Mouse (Mus musculus): ENCODE data around the gene Chpf2. TPM values are rescaled to one million over a fixed set of nuclear protein-coding genes. Genes with fewer than 3 reads are reported as not detected.

The Chpf2 gene
- polyA plus RNA-seq, 1 experiment from 2014 or later, result 12.4 TPM

GRCm38 (mm10) chr5:24605980-24606665 lies 19.6 kb downstream of the Chpf2 start:
- ATAC-seq (ENCODE audit: low FRiP score, low TSS enrichment) (no peak), DNase-seq (peak; percentile 62)
- H3K9me3 ChIP-seq (ENCODE audit: control insufficient read depth, low read length), result no peaks in the 10 kb centered on the region
- peak overlapping the region; percentile 57 for H3K4me3 ChIP-seq (replicated peaks; ENCODE audit: low read depth, low read length)
- no peaks in the 10 kb centered on the region for H3K27me3 ChIP-seq (ENCODE audit: control insufficient read depth, insufficient read depth, low read length)
- no peaks in the 10 kb centered on the region for H3K36me3 ChIP-seq (ENCODE audit: control insufficient read depth, insufficient read depth, low read length)
- H3K9ac ChIP-seq (replicated peaks; ENCODE audit: low read length), result peak overlapping the region; percentile 86
- whole genome bisulfite sequencing, result 8% methylated on average over 14 of the region's 14 CpGs
- H3K27ac ChIP-seq (replicated peaks; ENCODE audit: low read depth, low read length), result peak overlapping the region; percentile 99
- peaks cover 51% of the 10 kb centered on the region for H3K4me1 ChIP-seq (ENCODE audit: control insufficient read depth, insufficient read depth, low read length)
- peak overlapping the region; percentile 97 for H3K4me2 ChIP-seq (ENCODE audit: low read length)

GRCm38 (mm10) chr5:24609388-24609787 lies 22.8 kb downstream of the Chpf2 start:
- no peaks in the 10 kb centered on the region for H3K27me3 ChIP-seq (ENCODE audit: control insufficient read depth, insufficient read depth, low read length)
- DNase-seq (no peak), ATAC-seq (ENCODE audit: low FRiP score, low TSS enrichment) (no peak)
- H3K9ac ChIP-seq (replicated peaks; ENCODE audit: low read length), result no peak overlapping the region
- H3K27ac ChIP-seq (replicated peaks; ENCODE audit: low read depth, low read length), result no peak overlapping the region
- H3K36me3 ChIP-seq (ENCODE audit: control insufficient read depth, insufficient read depth, low read length), result no peaks in the 10 kb centered on the region
- 66% methylated on average over 5 of the region's 5 CpGs for WGBS
- H3K4me1 ChIP-seq (ENCODE audit: control insufficient read depth, insufficient read depth, low read length), result peaks cover 35% of the 10 kb centered on the region
- no peak overlapping the region for H3K4me3 ChIP-seq (replicated peaks; ENCODE audit: low read depth, low read length)
- no peaks in the 10 kb centered on the region for H3K9me3 ChIP-seq (ENCODE audit: control insufficient read depth, low read length)
- H3K4me2 ChIP-seq (ENCODE audit: low read length), result no peak overlapping the region

- Histone ChIP-seq H3K36me3 (ENCODE audit: control insufficient read depth, insufficient read depth, low read length) (no peaks in the 10 kb centered on the region), H3K27me3 (ENCODE audit: control insufficient read depth, insufficient read depth, low read length) (no peaks in the 10 kb centered on the region), H3K4me3 (replicated peaks; ENCODE audit: low read depth, low read length) (no peak overlapping the region), H3K4me2 (ENCODE audit: low read length) (no peak overlapping the region), H3K4me1 (ENCODE audit: control insufficient read depth, insufficient read depth, low read length) (peaks cover 20% of the 10 kb centered on the region), H3K27ac (replicated peaks; ENCODE audit: low read depth, low read length) (0 out of 2 replicates have a peak overlapping the region, but pooled peaks have one; percentile 41), H3K9me3 (ENCODE audit: control insufficient read depth, low read length) (no peaks in the 10 kb centered on the region), H3K9ac (replicated peaks; ENCODE audit: low read length) (no peak overlapping the region)
- whole genome bisulfite sequencing, result 56% methylated on average over 7 of the region's 7 CpGs
- DNase-seq, result peak; percentile 76
- ATAC-seq (ENCODE audit: low FRiP score, low TSS enrichment), result peak; percentile 52
Observed at GRCm38 (mm10) chr5:24611366-24612301, 25.1 kb downstream of the Chpf2 start.

- H3K4me2 ChIP-seq (ENCODE audit: low read length), result no peak overlapping the region
- no peak overlapping the region for H3K9ac ChIP-seq (replicated peaks; ENCODE audit: low read length)
Observed at GRCm38 (mm10) chr5:24612302-24612649, 25.7 kb downstream of the Chpf2 start.

GRCm38 (mm10) chr5:24615097-24615496 lies 28.6 kb downstream of the Chpf2 start:
- H3K27me3 ChIP-seq (ENCODE audit: control insufficient read depth, insufficient read depth, low read length), result no peaks in the 10 kb centered on the region
- no peaks in the 10 kb centered on the region for H3K36me3 ChIP-seq (ENCODE audit: control insufficient read depth, insufficient read depth, low read length)
- no peak overlapping the region for H3K4me3 ChIP-seq (replicated peaks; ENCODE audit: low read depth, low read length)
- peaks cover 10% of the 10 kb centered on the region for H3K4me1 ChIP-seq (ENCODE audit: control insufficient read depth, insufficient read depth, low read length)
- H3K4me2 ChIP-seq (ENCODE audit: low read length), result no peak overlapping the region
- ATAC-seq (ENCODE audit: low FRiP score, low TSS enrichment) (no peak), DNase-seq (no peak)
- H3K9ac ChIP-seq (replicated peaks; ENCODE audit: low read length), result no peak overlapping the region
- 60% methylated on average over 6 of the region's 6 CpGs for WGBS
- H3K9me3 ChIP-seq (ENCODE audit: control insufficient read depth, low read length), result no peaks in the 10 kb centered on the region
- no peak overlapping the region for H3K27ac ChIP-seq (replicated peaks; ENCODE audit: low read depth, low read length)

More at GRCm38 (mm10) chr5:24612302-24612649, 25.7 kb downstream of the Chpf2 start:
- ATAC-seq (ENCODE audit: low FRiP score, low TSS enrichment) (peak; percentile 32; the same call in 1 of the 2 replicates), DNase-seq (no peak)
- Histone ChIP-seq H3K27me3 (ENCODE audit: control insufficient read depth, insufficient read depth, low read length) (no peaks in the 10 kb centered on the region), H3K4me1 (ENCODE audit: control insufficient read depth, insufficient read depth, low read length) (peaks cover 14% of the 10 kb centered on the region), H3K36me3 (ENCODE audit: control insufficient read depth, insufficient read depth, low read length) (no peaks in the 10 kb centered on the region), H3K4me3 (replicated peaks; ENCODE audit: low read depth, low read length) (no peak overlapping the region), H3K9me3 (ENCODE audit: control insufficient read depth, low read length) (no peaks in the 10 kb centered on the region), H3K27ac (replicated peaks; ENCODE audit: low read depth, low read length) (no peak overlapping the region)
- 75% methylated on average over 5 of the region's 5 CpGs for WGBS

- no peak overlapping the region for H3K4me2 ChIP-seq (ENCODE audit: low read length)
- 84% methylated on average over 3 of the region's 3 CpGs for WGBS
- H3K27me3 ChIP-seq (ENCODE audit: control insufficient read depth, insufficient read depth, low read length), result no peaks in the 10 kb centered on the region
- no peaks in the 10 kb centered on the region for H3K9me3 ChIP-seq (ENCODE audit: control insufficient read depth, low read length)
- H3K4me1 ChIP-seq (ENCODE audit: control insufficient read depth, insufficient read depth, low read length), result peaks cover 11% of the 10 kb centered on the region
- no peak overlapping the region for H3K9ac ChIP-seq (replicated peaks; ENCODE audit: low read length)
- DNase-seq, result no peak
- ATAC-seq (ENCODE audit: low FRiP score, low TSS enrichment), result no peak
- H3K27ac ChIP-seq (replicated peaks; ENCODE audit: low read depth, low read length), result no peak overlapping the region
- H3K4me3 ChIP-seq (replicated peaks; ENCODE audit: low read depth, low read length), result no peak overlapping the region
- no peaks in the 10 kb centered on the region for H3K36me3 ChIP-seq (ENCODE audit: control insufficient read depth, insufficient read depth, low read length)
Observed at GRCm38 (mm10) chr5:24618921-24619320, 32.4 kb downstream of the Chpf2 start.

GRCm38 (mm10) chr5:24620116-24620515 lies 33.6 kb downstream of the Chpf2 start:
- no peaks in the 10 kb centered on the region for H3K9me3 ChIP-seq (ENCODE audit: control insufficient read depth, low read length)
- no peak overlapping the region; the same call in 1 of the 2 replicates for H3K9ac ChIP-seq (replicated peaks; ENCODE audit: low read length)

GRCm38 (mm10) chr5:24620626-24621025 lies 34.1 kb downstream of the Chpf2 start:
- Histone ChIP-seq H3K9ac (replicated peaks; ENCODE audit: low read length) (no peak overlapping the region; the same call in 1 of the 2 replicates), H3K4me3 (replicated peaks; ENCODE audit: low read depth, low read length) (no peak overlapping the region), H3K27ac (replicated peaks; ENCODE audit: low read depth, low read length) (no peak overlapping the region), H3K4me2 (ENCODE audit: low read length) (no peak overlapping the region), H3K36me3 (ENCODE audit: control insufficient read depth, insufficient read depth, low read length) (no peaks in the 10 kb centered on the region), H3K4me1 (ENCODE audit: control insufficient read depth, insufficient read depth, low read length) (peaks cover 17% of the 10 kb centered on the region), H3K9me3 (ENCODE audit: control insufficient read depth, low read length) (no peaks in the 10 kb centered on the region), H3K27me3 (ENCODE audit: control insufficient read depth, insufficient read depth, low read length) (no peaks in the 10 kb centered on the region)
- no peak for DNase-seq
- 71% methylated on average over 8 of the region's 8 CpGs for WGBS
- no peak for ATAC-seq (ENCODE audit: low FRiP score, low TSS enrichment)

More at GRCm38 (mm10) chr5:24620116-24620515, 33.6 kb downstream of the Chpf2 start:
- no peak overlapping the region for H3K27ac ChIP-seq (replicated peaks; ENCODE audit: low read depth, low read length)
- no peak for DNase-seq
- no peaks in the 10 kb centered on the region for H3K27me3 ChIP-seq (ENCODE audit: control insufficient read depth, insufficient read depth, low read length)
- H3K4me3 ChIP-seq (replicated peaks; ENCODE audit: low read depth, low read length), result no peak overlapping the region
- H3K36me3 ChIP-seq (ENCODE audit: control insufficient read depth, insufficient read depth, low read length), result no peaks in the 10 kb centered on the region
- H3K4me2 ChIP-seq (ENCODE audit: low read length), result no peak overlapping the region
- ATAC-seq (ENCODE audit: low FRiP score, low TSS enrichment), result no peak
- WGBS, result 83% methylated on average over 8 of the region's 8 CpGs
- peaks cover 17% of the 10 kb centered on the region for H3K4me1 ChIP-seq (ENCODE audit: control insufficient read depth, insufficient read depth, low read length)

Data from midbrain, embryonic 14.5 days (tissue).